Mouse (Mus musculus): ENCODE measurements around the gene Gm20716.

GRCm38 (mm10) chr2:168160370-168160930 lies 69.7 kb downstream of the Gm20716 start:
- TF ChIP-seq CTCF (IDR thresholded peaks at IDR 0.05; ENCODE audit: low read depth, low read length) (no peak), POLR2A (IDR thresholded peaks at IDR 0.05; ENCODE audit: insufficient read depth, low read length) (no peak)

Measured in ES-Bruce4 (cell line).